Mouse (Mus musculus): ENCODE data around the gene Cacng2.

The Cacng2 gene

DNA sequence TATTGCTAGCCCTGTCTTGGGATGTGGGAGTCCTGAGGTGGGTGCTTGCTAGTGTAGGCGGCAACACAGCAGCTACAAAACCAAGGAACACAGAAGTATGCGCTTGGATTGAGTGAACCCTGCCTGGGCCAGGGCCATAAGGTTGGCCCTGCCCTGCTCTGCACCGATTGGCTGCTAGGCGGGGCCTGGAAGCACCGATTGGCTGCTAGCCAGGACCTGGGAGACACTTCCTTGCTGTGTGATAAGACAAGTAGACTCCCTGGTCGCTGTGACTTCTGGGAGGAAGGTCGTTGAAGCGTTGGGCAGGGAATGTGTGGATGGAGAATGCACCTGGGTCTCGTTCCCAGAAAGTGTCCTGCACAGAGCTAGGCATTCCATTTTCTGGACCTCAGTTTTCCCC, 115.9 kb downstream of the Cacng2 start:
- DNase-seq (ENCODE audit: low spot score): no peak

DNA sequence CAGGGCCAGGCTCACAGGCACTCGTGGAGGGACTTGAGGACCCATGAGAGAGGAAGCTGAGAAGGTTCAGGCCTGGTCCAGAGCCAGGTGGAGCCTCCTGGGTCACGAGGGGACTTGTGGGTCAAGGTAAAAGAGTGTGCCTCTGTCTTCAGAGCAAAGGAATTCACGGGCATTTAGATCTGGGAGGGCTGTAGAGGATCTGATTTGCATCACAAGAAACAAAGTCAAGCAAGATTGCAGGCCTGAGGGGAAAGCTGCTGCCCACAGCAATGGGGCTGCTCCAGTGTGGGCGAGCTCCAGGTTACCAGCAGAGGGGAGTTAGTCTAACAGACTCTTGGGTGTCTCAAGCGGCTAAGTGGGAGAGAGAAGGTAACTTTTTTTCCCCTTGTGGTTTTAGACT, 118.4 kb downstream of the Cacng2 start:
- DNase-seq (ENCODE audit: low spot score): no peak

DNA sequence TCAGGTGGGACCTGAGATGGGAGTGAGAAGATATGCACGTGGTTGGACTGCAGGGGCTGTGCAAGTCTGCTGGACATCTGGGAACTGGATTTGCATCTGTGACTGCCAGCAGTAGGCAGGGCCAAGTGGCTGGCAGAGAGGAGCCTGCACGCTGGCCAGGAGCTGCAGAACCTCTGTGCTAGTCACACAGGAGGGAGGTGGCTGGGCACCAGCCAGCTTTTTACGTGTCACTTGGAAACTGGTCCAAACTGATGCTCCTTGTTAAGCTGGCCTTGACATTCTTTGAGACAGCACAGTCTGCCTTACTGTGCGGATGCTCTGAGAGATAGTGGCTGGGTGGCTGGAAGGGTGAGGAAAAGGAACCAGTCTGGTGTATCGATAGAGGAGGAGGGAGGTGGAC, 131.3 kb downstream of the Cacng2 start:
- no peak for DNase-seq (ENCODE audit: low spot score)

DNA sequence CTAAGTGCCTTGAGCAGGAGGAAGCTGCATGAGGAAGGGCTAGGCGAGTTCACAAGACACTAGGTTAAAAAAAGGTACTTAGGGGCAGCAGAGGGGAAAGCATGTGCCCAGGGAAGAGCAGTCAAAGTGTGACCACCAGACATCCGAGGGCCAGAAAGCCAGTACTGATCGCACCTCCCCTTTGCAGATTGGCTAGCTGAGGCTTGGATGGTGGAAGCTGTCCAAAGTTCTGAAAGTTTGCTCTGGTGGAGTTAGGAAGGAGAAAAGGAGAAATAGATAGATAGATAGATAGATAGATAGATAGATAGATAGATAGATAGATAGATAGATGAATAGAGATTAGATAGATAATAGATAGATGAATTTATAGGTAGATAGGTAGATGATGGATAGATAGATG, 136.4 kb downstream of the Cacng2 start:
- DNase-seq (ENCODE audit: low spot score): no peak

DNA sequence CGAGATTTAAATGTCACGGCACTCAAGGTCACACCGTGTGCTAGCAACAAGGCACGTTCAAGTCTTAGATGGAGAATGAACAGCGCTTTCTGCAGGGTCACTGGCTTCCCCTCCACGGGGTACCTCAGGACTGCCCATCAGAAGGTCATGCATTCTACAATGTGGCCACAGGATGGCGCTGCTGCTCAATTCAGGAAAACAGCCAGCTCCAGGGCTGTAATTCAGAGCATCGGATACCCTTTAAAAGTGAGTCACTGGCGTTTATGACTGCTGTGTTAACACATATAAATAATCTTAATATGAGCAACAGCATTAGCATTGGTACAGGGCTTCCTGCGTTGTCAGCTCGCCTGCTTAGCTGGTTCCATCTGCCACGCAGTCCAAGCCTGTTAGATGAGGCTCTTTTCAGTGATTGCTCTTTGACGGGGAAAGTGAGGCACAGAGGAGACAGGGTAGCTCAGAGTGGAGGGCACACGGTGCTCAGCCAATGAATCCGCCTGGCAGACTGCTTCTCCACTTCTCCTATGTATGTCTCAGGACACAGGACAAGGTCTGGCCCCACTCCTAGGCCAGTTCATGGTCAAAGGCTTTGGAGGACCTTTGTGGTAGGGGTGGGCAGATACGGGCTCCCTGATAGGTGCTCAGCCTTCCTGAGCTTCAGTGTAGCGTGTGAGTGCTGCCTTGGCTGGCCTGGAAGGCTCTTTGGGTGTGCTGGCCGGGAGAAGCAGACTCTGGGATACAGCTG, 137.5 kb downstream of the Cacng2 start:
- peak; percentile 83 for DNase-seq (ENCODE audit: low spot score)

DNA sequence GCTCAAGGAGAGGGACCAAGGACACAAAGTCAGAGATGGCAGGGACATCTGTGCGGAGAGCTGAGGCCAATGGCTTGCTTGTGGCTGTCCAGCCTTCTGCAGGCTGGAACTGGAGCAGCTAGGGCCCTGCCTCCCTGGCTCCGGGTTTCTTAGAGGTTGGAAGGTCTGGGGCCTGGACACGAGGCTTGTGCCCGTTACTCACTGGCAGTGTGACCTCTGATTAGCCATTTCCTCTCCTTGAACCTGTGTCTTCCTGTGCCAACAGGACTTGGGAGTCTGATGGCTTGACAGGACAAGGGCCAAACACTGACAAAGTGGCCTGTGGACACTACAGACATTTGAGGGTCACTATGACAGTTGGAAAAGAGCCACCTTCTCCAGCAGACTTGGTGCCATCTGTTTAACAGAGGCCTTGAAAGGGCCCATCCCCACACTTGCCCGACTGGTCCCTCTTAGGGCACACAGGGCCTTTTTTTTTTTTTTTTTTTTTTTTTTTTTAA, 138.6 kb downstream of the Cacng2 start:
- DNase-seq (ENCODE audit: low spot score): no peak

DNA sequence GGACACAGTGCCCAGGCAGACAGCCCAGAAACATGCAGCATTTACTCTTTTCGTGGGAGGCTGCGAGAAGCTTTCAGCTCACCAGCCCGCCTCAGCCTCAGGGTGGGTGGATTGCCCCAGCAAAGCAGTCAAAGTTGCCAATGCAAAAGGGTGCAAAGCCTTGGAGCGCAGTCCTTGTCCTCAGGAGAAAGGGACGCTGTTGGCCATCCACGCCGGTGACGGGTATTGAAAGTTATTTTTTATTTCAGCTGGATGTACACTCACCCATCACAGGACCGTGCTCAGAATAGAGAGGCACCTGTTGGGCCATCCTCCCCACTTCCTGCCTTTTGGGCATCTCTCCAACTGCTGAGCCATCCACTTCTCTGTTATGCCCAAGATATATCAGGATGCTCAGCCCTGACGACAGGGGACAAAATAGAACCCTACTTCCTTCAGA, 140.4 kb downstream of the Cacng2 start:
- no peak for DNase-seq (ENCODE audit: low spot score)

DNA sequence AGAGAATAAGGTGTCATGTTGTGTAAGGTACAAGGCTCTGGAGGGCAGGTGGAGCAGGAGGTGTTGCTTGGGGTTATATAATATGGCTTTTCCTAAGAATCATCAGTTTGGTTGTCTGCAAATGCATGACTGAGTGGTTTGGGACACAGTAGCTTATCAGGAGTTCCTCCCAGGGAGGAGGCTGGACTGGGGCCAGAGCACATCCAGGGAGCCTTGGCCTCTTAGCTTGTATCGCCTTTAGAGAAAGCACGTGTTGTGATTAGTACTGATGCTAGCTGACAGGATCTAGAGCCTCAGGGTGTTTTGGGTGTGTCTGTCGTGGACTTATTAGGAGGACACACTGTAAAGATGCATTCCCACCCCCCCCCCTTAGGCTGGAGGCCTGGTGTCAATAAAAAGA, 142.2 kb downstream of the Cacng2 start:
- peak; percentile 60 for DNase-seq (ENCODE audit: low spot score)

DNA sequence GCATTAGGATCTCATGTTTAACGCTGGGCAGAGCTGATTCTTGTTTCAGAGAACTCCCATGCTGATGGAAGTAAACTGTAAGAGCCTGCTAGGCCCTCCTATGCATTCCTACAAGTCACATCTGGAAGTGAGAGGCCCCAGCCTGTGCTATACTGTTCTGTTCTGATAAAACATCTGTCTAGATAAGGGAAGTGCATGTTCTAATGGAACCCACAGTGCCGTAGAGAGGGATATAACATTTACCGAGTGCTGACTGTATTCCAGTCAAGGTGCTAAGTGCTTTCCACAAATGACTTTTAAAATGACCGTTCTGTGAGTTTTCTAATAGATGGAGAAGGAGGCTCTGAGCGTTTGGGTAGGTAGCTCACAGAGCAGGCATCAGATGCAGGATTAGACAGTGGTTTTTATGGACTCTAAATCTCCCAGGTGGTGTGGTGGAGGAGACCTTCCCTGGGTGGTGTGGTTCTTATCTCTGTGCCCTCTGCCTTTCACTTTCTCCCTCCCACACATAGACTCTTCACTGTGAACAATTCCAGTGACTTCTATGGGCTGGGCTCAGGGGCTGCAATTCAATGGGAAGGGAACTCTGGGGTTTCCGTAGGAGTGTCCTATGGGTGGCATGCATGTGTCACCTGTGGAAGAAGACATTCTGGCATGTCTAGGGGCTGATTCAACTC, 145.5 kb downstream of the Cacng2 start:
- DNase-seq (ENCODE audit: low spot score): no peak

DNA sequence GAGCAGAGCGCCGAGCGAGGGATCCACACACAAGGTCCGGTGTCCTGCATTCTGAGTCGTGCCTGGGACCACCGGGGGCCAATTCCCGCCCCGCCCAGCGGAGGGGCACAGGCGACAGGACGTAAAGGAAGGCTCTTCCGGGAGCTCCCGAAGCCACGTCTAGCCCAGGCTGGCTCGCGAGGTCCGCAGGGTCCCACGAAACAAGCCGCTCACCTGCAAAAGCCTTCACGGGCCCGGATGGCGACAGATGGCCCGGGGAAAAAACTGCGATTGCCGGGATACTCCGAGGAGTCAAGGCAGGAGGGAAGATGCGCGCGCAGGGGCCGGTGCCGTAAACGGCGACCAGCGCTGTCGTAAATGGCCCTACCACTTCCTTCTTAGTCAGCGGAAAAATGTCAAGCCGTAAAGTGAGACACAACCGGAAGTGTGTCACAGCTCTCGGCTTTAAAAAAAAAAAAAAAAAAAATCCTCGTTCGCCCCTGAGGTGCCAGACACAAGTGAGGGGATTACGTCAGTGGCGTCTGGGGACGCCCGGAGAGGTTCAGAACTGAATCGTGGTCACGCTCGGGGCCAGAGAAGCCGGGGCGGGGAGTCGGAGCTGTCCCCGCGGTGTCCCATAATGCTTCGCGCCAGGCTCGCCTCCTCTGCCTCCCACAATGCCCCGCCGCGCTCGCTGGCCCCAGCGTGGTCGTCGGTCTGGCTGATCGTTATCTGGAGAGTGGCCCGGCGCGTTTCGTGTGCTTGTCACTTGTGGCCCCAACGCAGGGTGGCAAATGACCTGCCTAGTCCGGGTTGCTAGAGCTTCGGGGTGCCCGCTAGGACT, 149.1 kb downstream of the Cacng2 start, which contains the start of gene Eif3d:
Gene Eif3d (minus strand): TSS at position 344 of the 823 bp plus-strand sequence.
- DNase-seq (ENCODE audit: low spot score): peak; percentile 99

DNA sequence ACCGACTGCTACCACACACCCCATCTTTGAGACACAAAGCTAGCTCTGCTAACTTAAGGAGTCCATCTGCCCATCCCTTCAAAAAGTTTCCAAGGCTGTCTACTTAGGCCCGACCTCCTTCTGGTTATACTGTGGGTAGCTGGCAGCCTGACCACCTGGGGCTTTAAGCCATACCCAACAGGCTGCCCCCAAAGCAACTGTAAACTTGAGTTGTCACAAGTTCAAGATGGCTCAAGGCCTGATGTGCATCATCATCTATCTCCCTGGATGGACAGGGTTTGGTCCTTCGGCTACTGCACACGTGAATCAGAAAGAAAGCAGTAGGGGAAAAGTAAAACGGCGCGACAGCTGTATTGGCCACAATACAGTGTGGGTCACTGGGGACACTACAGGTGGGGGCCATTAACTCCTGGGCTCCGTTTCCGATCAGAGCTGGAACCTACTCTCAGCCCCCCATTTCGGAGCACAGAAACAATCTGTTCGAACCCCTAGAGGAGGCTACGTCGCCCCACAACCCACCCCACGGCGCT, 149.8 kb downstream of the Cacng2 start:
- no peak for DNase-seq (ENCODE audit: low spot score)

DNA sequence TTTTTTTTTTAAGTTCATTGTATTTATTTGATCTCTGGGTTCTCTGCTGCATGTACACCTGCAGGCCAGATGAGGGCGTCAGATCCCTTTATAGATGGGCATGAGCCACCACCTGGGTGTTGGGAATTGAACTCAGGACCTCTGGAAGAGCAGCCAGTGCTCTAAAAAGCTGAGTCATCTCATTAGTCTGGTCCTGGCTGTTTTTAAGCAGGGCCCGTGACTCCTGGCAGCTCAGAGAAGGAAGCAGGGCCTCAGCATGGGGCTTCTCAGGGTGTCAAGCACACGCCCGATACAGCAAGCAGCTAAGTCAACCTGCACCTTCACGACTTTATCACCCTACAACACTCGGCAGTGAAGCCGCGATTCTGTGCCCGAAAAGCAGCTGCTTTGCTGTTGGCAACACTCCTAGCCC, 154.7 kb downstream of the Cacng2 start:
- DNase-seq (ENCODE audit: low spot score): no peak

DNA sequence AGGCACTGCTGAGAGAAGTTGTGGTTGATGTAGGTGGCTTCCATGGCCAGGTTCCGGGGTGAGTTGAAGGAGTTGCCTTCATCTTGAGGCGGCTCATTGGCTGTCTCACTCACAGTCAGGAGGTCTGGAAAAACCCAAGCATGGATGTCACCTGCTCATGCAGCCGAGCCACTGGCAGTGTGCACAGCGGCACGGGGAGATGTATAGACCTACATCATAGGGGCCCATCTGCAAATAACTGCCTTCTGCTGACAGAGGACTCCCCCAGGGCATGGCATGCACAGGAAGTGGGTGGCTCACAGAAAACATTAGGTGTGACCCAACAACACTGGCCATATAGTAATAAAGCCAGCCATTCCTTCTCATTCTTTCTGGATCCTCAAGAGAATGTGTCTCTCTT, 157.4 kb downstream of the Cacng2 start:
- DNase-seq (ENCODE audit: low spot score): no peak

DNA sequence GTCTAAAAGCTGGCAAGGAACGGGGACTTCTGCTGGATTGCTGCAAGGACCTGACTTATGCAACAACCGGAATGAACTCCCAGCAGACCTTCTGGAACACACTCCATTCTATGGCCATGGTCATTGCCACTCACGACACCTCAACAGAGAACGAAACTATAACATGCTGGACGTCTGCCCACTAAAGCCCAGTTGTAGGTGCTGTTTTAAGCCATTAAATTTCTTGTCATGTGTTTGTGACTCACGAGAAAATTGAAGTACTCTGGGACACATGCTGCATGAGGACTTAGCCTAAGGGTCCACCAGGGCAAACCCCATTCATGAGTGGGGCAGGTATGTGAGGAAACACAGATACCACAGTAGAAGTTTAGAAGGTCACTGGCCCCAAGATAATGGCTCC, 159.1 kb downstream of the Cacng2 start:
- no peak for DNase-seq (ENCODE audit: low spot score)

DNA sequence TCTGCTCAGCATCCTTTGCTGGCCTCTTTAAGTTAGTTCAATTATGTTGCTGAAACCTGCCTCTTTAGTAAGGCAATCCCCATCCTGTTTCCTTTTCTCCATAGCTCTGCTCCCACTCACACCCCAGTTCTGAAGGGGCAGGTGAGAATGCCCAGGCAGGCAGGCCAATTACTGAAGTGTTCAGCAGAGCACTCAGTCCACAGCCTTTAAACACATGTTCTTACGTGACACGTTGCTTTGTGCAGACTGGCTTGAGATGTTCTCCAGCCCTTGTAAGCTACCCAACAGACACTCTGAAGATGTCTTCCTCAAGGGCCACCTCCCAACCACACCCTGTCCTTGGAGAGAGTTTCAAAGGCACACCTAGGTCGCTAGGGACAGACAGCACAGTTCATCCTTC, 161.8 kb downstream of the Cacng2 start:
- DNase-seq (ENCODE audit: low spot score): no peak

DNA sequence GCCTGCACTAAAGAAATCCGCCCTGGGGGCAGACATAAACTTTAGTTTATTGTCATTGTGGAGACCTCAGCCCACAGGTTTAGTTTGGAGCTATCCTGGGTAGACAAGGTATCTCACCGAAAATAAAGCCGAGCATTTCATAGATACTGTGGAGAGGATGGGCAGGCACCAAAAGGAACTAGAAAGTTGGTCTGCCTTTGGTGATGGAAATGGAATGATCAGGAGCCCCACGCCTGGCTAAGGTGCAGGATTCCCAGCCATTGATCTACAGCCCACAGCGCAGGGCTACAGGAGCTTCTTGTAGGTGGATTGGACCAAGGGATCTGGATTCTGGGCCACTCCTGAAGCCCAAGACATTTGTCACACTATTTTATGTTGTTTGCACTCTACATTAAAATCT, 162.2 kb downstream of the Cacng2 start:
- DNase-seq (ENCODE audit: low spot score): no peak

DNA sequence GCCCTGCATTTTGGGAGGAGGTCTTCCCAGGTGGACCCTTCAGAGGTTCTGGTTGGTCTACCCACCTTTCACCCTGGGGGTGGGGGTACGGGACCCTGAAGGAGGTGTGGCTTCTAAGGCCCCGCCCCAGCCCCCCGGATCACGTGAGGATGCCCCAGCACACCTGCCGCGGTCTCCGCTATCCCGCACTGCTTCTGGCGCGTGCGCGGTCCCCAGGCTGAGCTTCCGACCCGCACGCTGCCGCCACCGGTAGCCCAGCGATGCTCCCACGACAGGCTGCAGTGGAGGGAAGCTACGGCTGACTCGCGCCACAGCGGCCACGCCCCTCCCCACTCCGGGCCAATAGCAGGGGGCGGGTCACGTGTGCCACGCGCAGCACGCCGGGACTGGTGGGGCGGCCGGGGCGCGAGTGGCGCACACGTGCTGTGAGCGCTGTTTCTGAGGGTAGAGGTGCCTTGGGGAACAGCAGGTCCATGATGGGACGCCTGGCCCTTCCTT, 163.4 kb downstream of the Cacng2 start, which contains the start of gene Foxred2:
Gene Foxred2 (minus strand): TSS at position 319 of the 498 bp plus-strand sequence.
- peak; percentile 91 for DNase-seq (ENCODE audit: low spot score)

DNA sequence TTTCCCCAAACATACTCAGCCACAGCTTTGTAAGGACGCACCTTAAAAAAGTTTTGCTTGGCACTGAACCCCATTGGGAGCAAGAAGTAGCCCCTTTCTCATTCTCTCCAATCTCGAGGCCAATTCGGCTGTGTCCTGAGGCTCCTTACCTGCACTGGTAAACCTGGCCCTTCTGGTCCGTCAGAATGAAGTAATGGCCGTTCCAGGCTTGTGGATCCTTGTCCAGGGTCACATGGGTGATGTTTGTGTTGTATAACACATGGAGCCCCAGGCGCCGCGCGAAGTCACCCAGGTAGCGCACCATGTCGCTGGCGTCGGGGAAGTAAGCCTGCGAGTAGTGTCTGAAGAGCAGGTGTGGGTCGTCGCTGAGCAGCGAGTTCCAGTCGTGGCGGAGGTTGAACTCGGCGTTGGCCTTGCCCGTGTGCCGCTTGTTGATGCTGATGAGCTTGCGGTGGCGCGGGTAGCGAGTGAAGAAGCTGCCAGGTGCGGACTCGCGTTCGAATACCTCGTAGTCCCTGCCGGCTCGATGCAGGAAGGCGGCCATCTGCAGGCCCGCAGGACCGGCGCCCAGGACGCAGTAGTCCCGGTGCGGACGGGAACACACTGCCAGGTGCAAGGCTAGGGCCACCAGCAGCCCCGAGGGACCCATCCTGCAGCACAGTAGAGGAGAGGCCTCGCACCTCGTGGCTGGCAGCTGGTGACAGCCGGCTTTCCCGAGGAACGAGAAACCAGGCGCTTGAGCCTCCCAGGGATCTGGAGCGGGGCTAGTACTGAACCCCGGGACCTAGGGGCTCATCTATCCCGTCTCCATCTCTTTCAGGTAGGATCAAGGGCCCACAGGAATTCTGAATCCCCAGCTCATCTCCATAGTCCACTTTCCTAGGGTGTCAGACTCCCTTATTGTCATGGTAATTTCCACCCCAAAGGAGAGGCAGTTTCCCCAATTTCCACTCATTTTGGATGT, 164.1 kb downstream of the Cacng2 start:
- DNase-seq (ENCODE audit: low spot score): peak; percentile 51

DNA sequence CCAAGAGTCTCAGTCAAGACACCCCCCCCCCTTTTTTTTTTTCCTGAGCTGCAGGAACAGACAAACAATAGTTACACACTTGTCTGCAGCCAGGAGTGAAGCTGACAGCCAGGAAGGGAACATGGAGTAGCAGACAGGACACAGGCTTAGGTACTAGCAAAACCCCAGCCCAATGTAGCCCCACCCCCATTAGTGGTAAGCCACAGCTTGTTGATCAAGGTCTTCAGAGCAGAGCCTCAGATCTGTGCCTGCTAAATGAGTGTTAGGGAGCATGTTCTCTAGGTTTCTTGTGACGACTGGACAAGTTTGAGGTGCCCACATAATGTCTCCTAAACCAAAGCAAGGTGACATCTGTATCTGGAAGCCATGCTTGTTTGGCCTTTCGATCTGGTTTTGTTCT, 165.5 kb downstream of the Cacng2 start:
- no peak for DNase-seq (ENCODE audit: low spot score)

DNA sequence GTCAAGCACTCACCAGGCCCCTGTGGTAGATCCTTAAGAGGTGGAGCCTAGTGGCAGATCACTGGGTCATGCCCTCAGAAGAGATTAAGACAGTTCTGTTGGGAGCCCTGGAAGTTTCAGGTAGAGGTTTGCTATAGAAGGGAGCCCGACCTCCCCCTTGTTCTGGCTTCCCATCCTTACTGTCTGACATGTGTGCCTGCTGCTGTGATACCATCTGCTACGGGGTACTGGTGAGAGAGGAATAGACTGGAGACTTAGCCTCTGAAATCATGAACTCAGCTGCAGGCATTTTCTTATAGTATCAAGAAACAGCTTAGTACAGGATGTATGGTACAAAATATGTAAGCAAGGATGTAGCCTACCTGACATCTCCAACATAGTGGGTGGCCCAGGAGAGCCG, 166.9 kb downstream of the Cacng2 start:
- no peak for DNase-seq (ENCODE audit: low spot score)

DNA sequence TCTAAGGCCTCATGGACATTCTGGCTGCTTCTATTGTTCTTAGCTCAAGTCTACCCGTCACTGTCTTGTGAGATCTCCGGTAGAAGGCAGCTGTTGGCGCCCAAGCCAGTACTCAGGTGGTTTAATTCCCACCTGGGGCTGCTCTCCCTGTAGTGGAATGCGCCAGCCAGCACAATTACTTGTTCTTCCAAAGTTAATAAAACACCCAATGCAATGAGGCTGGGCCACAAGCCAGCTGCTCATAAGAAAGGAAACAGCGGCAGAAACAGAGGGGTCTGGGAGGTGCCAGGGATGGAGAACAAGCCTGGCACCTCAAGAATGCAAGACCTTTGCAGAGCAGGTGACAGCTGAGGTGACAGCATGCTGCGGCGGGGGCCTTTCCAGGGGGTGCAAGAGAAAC, 170.8 kb downstream of the Cacng2 start:
- DNase-seq (ENCODE audit: low spot score): no peak

Measured in testis, postnatal 10 days (tissue).